Mouse (Mus musculus) liver, adult 2 months (tissue): ENCODE results near the gene Kcnj4.

ENCODE experiments used
- CTCF ChIP-seq: fragments of 200-500 bp; IDR thresholded peaks from 2 replicates; pipeline ENCODE4 v1.5.1; 2011; ENCODE audit warnings: low read depth, low read length, control low read depth
- POLR2A ChIP-seq: fragments of 200-500 bp; IDR thresholded peaks from 2 replicates; pipeline ENCODE4 v1.6.1; 2011; ENCODE audit warnings: low read length, control low read depth; ENCODE audit not compliant: insufficient read depth; ENCODE audit errors: extremely low read depth

GRCm38 (mm10) chr15:79439386-79439785 is 65.7 kb downstream of the Kcnj4 start:
- TF ChIP-seq POLR2A (no peak), CTCF (no peak)
